Mouse (Mus musculus): ENCODE measurements around the gene Tekt4.

DNA sequence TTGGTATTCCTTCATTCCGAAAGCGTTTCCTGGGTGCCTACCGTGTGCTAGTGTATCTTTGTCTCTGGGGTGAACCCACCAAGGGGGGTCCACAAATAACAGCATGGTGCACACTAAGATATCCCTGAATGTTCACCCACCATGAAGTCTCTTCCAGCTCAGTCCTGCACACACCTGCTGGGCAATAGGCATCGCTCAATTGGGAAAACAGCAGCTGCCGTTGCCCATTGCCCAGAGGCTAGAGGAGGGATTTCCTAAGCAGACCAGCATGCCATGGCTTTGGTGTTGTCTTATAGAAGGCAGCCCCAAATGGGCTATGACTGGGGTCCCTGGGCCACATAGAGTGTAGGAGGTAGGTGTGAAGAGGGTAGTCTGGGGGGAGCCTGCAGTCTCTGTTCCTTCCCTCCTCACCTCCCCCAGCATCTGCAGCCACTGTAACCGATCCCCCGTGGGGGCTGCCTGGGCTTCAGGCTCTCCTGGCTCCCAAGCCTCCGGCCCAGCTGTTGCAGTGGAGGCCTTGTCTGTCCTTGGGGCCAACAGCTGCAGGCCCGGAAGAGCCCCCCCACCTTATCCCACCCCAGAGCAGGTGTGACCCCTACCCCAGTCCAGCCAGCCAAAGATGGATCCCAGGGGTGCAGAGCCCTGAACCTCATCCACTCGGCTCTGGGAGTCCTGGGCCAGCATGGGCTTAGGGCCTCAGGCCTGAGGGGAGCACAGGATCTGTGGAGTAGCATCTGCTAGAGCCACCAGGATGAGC is 55.8 kb downstream of the Tekt4 start:
- TF ChIP-seq CTCF (IDR thresholded peaks at IDR 0.05; ENCODE audit: low read depth) = no peak
- no peak for TF ChIP-seq EP300 (IDR thresholded peaks at IDR 0.05; ENCODE audit: low read depth)

Data from liver, postnatal 0 days (tissue).